8 mouse cellular contexts compared by ENCODE assay signal in genomic region chr4:155235311-155236119, GRCm38 (mm10). TPM values are rescaled to one million over a fixed set of nuclear protein-coding genes. Genes with fewer than 3 reads are reported as not detected.
DNase-seq lines count a peak whose midpoint lies in the region; ATAC-seq and TF ChIP-seq lines count a peak whose summit lies in the region.

No protein-coding gene starts in this region.

- TF ChIP-seq CTCF in lung, embryonic 14.5 days (IDR thresholded peaks at IDR 0.05; ENCODE audit: low read depth), result peak; percentile 39; the same call in 1 of the 2 replicates

- H3K27me3 ChIP-seq in hindbrain, embryonic 12.5 days, result no peaks in the 10 kb centered on the region
- no peaks in the 10 kb centered on the region for H3K27me3 ChIP-seq in lung, embryonic 14.5 days (ENCODE audit: insufficient read depth, low read length)

- no peaks in the 10 kb centered on the region for H3K36me3 ChIP-seq in hindbrain, embryonic 12.5 days
- H3K36me3 ChIP-seq in lung, embryonic 14.5 days (ENCODE audit: insufficient read depth), result no peaks in the 10 kb centered on the region

- peak overlapping the region; percentile 93 for H3K27ac ChIP-seq in hindbrain, embryonic 12.5 days
- H3K27ac ChIP-seq in lung, embryonic 14.5 days (ENCODE audit: low read depth), result peak overlapping the region; percentile 99

- peak overlapping the region; percentile 38 for H3K4me2 ChIP-seq in hindbrain, embryonic 12.5 days (replicated peaks)
- H3K4me2 ChIP-seq in lung, embryonic 14.5 days, result peak overlapping the region; percentile 51

- H3K9ac ChIP-seq in hindbrain, embryonic 12.5 days, result peak overlapping the region; percentile 59
- H3K9ac ChIP-seq in lung, embryonic 14.5 days, result peak overlapping the region; percentile 44

- 22% methylated on average over 18 of the region's 18 CpGs for WGBS in hindbrain, embryonic 12.5 days
- 6% methylated on average over 18 of the region's 18 CpGs for WGBS in lung, embryonic 14.5 days

- no peak overlapping the region for H3K4me3 ChIP-seq in hindbrain, embryonic 12.5 days
- H3K4me3 ChIP-seq in lung, embryonic 14.5 days (ENCODE audit: low read depth, low read length), result peak overlapping the region; percentile 3; the same call in 1 of the 2 replicates

- DNase-seq in ZHBTc4 (ENCODE audit: low read depth, low spot score), result peak; percentile 86
- peak; percentile 86 to 88 for DNase-seq in cerebellum, postnatal 14 days
- peak; percentile 73 to 90 for DNase-seq in frontal cortex, postnatal 25 days (ENCODE audit: low spot score in 2 of 2)
- peak; percentile 95 for DNase-seq in layer of hippocampus, adult 9-11 months
- DNase-seq in lung, embryonic 14.5 days, result peak; percentile 98
- DNase-seq in ovary, postnatal 14 days (ENCODE audit: low spot score), result peak; percentile 73
- DNase-seq in yolk sac, embryonic 10.5 days (ENCODE audit: low spot score), result peak; percentile 90

- H3K9me3 ChIP-seq in hindbrain, embryonic 12.5 days (replicated peaks), result no peaks in the 10 kb centered on the region
- H3K9me3 ChIP-seq in lung, embryonic 14.5 days (ENCODE audit: low read depth, low read length), result no peaks in the 10 kb centered on the region

- H3K4me1 ChIP-seq in hindbrain, embryonic 12.5 days, result peaks cover 34% of the 10 kb centered on the region
- peaks cover 36% of the 10 kb centered on the region for H3K4me1 ChIP-seq in lung, embryonic 14.5 days (ENCODE audit: insufficient read depth)

- ATAC-seq in hindbrain, embryonic 12.5 days (ENCODE audit: low FRiP score), result peak; percentile 79
- ATAC-seq in lung, embryonic 14.5 days (ENCODE audit: insufficient read depth), result peak; percentile 84

RNA-seq across cellular contexts. Expression of gene Ski, which starts 13.1 kb away (rescaled TPM):
- polyA plus RNA-seq in hindbrain, embryonic 12.5 days (2016; fragmentation: Nextera tagmentation; extraction: Ambion mirVana), result 12.6 and 13.5 TPM in 2 replicates
- polyA plus RNA-seq in lung, embryonic 14.5 days (2014; fragmentation: Nextera tagmentation; extraction: Ambion mirVana), result 23.7 and 25.8 TPM in 2 replicates

RNA-seq across cellular contexts. Expression of gene Faap20, which starts 14.1 kb away (rescaled TPM):
- 90.8 and 98.6 TPM in 2 replicates for polyA plus RNA-seq in hindbrain, embryonic 12.5 days (2016; fragmentation: Nextera tagmentation; extraction: Ambion mirVana)
- polyA plus RNA-seq in lung, embryonic 14.5 days (2014; fragmentation: Nextera tagmentation; extraction: Ambion mirVana), result 81.2 and 83.9 TPM in 2 replicates
